Mouse (Mus musculus) left cerebral cortex, postnatal 10 days (tissue): ENCODE measurements around the gene Gm45140. TPM values are rescaled to one million over a fixed set of nuclear protein-coding genes. Genes with fewer than 3 reads are reported as not detected.

ENCODE experiments used
- DNase-seq, 2 experiments: peaks; one replicate each; pipeline ENCODE4 v3.0.0; 2021 to 2022; ENCODE audit warnings: low spot score in 2 of 2, mixed read lengths in 1 of 2; ENCODE audit errors: extremely low spot score in 1 of 2
- intact Hi-C: fragments of 180-260 bp; cut with DNase I; formaldehyde crosslinking; loops from one replicate; pipeline ENCODE4 v1.15.1; 2025
- total RNA-seq, 2 experiments: library from RNA; stranded (reverse); gene quantifications; 2 replicates each; pipeline ENCODE4 v1.2.3; 2021

Gene Gm45140
- total RNA-seq, 2 experiments from 2014 or later, result 2.1 to 3.9 TPM

DNA sequence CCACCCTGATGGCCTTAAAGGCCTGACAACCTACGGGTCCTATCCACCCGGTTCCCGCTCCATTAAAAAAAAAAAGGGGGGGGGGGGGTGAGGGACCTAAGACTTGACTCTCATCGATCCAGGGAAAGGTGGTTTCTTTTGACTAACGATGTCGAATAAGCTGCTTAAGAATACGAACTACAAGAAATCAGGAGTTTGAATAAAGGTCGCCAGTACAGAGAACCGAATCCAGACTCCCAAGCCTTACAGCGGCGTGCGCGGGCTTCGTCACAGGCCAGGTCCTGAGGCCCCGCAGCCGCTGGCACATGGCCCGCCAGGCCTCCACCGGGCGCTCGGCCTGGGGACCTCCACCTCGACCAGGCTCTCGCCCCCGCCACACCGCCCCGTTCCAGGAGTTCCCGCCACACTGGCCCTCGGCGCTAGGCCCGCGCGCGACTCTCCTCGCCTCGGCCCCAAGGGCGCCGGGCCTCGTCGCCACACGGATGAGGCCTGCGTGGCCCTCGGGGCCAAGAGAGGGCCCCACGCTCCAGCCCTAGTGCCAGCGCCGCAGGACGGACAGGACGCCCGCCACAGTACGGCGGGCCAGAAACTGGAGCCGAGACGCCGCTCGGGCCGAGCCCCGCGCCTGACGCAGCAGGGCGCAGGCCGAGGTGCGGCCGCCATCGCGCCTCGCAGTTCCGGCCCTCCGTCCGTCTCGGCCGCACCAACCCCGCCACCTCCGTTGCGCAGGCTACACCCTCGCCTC is 14.7 kb upstream of the Gm45140 start:
- peak; percentile 31 to 78 for DNase-seq
- intact Hi-C loops, result no loop called here

DNA sequence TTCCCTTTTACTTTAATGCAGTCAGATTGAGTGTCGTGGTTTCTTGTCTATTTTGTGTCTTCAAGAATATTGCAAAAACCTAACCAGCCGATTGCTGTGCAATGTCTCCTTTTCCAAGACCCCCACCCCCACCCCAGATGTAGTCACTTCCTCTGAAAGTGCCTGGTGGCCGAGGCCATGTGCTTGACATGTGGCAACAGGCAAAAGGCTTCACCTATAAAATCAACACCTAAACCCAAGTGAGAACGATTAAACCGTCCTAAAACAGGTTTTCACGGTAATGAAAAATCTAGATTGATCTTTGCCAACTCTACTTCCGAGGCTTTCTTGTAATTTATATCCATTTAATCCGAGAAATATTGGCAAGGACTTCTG is 14.2 kb upstream of the Gm45140 start:
- DNase-seq, result no peak
- intact Hi-C loops, result no loop called here

DNA sequence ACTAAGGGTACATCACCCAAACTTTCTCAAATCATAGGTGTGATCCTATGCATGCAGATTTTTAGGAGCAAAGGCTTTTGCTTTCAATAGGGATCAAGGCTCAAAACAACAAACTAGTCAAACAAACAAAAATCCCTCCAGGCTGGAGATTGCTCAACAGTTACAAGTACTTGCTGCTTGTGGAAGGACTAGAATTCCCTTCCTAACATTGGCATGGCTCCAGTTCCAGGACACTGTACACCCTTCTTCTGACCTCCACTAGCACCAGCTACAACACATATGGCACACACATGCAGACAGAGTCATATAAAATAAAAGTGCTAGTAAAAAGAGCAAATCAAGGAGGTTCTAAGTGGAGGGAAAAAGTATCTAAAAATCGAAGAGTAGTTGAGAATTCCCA is 11.2 kb upstream of the Gm45140 start:
- no peak for DNase-seq
- intact Hi-C loops, result no loop called here

DNA sequence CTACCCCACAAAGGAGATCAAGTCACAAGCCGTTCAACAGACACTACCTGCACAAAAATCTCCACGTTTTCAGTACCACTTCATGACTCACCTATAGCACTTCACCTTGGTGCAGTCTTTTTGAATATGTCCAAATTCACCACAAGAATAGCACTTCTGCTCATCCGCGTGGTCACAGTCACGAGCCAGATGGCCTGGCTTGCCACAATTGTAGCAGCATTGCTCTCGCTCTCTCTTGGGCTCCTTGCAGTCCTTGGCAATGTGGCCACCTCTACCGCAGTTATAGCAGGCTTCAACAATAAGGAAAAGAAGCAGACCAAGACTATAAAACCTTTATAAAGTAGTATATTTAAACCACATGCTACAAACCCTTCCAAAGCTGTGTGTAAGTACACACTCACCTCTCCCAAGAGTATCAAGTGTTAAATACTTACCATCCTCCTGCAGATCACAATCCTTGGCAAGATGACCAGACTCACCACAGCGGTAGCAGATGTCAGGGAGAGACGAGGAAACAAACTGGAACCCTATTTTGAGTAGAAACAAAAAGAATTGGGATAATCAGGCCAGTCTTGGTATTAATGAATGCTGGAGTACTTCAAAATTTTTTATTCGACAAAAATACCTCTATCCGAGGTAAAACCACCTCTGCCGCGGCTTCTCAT is 9.6 kb upstream of the Gm45140 start:
- intact Hi-C loops, result no loop called here
- DNase-seq, result no peak

DNA sequence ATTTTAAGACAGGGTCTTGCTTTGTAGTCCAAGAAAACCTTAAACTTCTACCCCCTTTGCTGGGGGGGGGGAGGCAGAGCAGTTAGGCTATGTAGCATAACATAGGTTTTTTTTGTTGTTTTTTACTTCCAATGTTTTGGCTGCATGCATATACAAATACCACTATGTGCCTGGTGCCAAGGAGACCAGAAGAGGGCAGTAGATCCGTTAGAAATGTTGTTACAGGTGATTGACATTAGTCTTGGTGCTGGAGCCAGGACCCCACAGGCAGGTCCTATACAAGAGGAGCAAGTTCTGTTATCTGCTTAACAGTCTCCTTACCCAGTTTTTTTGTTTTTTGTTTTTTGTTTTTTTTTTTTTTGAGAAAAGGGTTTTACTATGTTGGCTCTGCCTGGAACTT is 6.7 kb upstream of the Gm45140 start:
- intact Hi-C loops, result no loop called here
- peak in 1 of 2 experiments; percentile 20 for DNase-seq

DNA sequence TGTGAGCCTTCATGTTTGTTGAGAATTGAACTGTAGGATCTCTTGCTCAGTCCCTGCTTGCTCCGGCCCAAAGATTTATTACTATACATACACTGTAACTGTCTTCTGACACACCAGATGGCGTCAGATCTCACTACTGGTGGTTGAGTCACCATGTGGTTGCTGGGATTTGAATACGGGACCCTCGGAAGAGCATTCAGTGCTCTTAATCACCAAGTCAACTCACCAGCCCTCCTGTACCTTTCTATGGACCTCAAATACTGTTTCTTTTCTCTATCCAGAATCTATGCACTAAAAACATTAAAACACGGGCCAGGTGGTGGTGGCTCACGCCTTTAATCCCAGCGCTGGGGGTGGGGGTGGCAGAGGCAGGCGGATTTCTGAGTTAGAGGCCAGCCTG is 6.0 kb upstream of the Gm45140 start:
- intact Hi-C loops, result no loop called here
- no peak for DNase-seq

DNA sequence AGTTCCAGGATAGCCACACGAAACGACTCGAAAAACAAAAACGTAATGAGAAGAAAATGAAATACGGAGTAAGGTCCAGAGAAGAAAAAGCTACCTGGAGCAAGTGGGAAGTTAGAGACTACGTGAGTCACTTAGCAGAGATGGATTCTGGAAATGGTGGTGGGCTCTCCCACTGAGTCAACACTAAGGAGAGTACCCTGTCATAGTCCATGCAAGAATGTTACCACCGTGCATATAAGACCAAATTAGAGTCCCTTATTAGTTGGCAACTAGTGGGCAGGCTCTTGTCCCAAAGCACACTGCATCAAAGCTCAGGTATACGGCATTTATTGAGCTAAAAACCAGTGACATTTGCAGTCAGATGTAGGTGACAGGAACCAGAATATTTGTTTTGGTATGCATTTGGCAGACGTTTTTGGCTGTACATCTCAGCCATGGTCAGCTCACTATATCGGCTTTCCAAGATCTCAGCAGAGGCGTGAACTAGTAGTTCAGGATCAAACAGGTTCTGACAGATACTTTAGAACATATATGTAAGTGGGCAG is 4.3 kb upstream of the Gm45140 start:
- intact Hi-C loops, result loop anchor here (10.0 kb wide), 1 partner anchor 245 kb away; the partner anchor contains the start of gene Rpn1
- no peak for DNase-seq

DNA sequence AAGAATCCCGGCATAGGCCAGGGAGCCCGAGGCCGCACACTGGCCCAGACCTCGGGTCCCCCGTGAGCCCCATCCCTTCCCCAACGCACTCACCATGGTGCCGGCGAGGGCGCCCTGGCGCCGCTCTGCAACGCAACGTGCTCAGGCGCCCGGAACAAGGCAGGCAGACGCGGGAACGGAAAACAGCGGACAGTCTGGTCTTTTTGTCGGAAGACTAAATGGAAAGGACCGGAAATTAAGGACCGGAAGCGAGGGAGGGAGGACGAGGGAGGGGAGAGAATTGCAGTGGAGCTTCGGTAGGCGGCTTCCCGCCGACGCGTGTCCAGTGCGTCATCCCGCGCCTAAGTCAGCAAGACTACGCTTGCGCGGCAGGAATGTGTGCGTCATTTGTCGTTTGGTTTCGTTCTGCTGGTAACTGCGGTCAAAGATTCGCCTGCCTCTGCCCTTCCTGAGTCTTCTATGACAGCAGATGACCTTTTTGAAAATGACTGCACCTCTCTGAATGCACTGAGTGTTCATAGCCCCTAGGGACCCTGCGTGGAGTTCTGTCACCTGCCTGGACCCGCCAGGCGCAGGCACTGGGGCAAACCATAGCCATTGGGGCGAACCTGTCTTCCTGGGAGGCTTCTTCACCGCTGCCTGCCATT is 3.1 kb upstream of the Gm45140 start, which contains the start of gene Isy1:
Gene Isy1, minus strand, starts transcription at position 248 of the 647 bp plus-strand sequence.
- intact Hi-C loops, result loop anchor here (10.0 kb wide), 1 partner anchor 246 kb away; the partner anchor contains the start of gene Rpn1
- peak; percentile 95 to 96 for DNase-seq

DNA sequence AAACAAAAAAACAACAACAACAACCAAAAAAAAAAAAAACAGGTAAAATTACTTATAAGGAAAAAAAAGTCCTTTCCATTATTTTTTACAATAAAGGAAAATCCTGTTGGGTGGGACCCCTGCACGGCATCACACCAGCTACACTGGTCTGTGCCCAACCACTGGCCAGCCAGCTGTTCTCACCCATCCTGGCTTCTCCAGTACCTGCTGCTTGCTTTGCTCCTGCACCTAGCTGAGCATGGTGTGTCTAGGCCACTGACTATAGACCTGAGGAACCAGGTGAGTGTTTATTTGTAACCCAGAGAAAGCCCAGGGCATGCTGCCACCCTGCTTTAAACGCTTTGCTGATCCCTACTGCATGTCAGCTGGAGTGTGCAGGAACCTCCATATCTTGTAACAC is 15.2 kb downstream of the Gm45140 start:
- no peak for DNase-seq
- intact Hi-C loops, result no loop called here

DNA sequence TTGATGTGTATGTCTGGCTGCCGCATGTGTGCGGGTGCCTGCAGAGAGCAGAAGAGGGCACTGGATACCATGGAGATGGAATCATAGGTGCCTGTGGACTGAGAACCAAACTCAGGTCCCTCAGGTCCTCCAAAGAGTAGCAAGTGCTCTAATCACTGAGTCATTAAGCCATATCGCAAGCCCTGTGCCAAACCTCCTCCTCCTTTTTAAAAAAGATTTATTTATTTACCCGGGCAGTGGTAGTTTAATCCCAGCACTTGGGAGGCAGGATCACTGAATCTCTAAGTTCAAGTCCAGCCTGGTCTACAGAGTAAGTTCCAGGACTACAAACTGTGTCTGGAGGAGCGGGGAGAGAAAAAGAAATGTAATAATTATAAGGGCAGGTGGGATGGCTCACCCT is 21.1 kb downstream of the Gm45140 start:
- intact Hi-C loops, result no loop called here
- DNase-seq, result no peak

DNA sequence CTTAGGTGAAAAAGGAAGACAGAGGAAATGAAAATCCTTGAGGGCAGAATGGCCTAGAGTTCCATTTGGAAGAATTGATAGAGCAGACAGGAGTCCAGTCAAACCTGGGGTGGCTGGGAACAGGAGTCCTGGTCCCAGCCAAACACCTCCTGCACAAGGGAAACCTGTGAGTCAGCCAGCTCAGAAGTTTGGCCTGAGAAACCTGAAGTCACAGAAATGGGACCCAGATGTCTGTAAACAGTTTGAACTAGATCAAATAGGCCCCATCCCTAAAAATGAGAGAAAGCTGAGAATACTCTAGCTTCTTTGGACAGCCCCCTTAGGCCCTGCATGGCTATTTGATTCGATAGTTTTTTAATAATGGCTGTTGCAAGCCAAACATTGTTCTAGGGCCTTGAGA is 22.9 kb downstream of the Gm45140 start:
- no peak for DNase-seq
- intact Hi-C loops, result no loop called here

DNA sequence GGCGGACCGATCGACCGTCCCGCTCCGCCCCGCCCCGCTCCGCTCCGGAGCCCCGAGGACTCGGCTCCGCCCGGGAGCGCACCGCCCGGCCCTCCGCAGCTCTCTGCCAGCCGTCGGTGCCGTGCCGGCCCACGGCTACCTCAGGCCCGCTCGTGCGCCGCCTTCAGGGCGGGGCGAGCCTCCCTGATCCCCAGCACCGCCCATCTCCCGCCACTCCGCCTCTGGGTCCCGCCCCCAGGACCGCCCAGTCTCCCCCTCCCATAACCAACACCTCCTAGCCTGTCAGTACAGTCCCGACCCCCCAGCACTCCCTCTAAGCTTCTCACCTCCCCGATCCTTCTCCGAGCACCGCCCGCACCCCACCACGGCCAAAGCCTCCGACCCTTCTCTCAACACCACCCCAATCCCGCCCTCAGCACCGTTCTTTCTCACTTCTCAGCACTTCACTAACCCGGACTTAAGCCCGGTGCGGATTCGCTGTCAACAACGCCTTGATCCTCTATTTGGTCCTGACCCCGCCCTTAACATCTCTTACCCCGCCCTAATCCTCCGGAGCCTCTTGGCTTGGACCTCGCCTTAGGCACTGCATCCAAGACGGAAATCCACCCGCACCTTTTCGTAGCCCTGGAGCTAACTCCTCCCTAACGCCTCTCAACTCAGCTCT is 23.8 kb downstream of the Gm45140 start, which contains the start of gene Rab43:
Gene Rab43, minus strand, starts transcription at position 490 of the 664 bp plus-strand sequence.
- intact Hi-C loops, result no loop called here
- peak; percentile 76 to 96 for DNase-seq

DNA sequence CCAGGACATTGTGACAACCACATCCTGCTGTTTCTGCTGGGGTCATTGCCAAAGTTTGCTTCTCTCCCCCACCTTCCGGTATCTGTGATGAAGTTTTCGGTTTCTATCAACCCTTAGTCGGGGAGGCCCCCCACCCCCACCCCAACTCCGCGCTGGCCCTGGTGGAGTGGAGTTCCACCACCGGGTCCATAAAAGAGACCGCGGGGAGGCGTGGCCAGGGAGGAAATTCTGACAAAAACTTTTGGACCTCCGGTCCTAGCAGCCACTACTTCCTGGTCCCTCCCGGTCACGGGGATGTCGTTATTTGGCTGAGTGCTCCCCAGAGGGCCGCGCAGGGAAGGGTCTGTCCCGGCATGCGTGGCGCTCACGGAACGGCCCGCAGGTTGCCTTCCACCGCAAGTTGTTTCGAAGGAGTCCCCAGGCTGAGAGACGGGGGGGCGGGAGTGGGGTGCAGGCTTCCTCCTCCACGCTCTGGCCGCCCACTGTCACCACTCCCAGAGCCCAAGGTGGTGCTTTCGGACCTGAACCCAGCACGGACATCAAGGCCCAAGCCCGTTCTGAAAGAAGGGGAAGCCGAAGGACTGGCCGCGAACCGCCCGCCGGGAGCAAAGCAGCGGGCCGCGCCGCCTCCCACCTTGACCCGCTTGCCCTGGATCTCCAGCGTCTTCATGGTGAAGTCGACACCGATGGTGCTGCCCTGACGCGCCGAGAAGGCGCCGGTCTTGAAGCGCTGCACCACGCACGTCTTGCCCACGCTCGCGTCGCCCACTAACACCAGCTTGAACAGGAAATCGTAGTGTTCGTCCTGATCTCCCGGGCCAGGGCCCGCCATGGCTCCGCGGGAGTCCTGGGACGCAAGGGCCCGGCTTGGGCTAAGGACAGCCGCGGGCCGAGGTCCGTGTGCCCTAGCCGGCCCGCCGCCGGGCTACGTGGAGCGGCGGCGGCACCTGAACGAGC is 24.6 kb downstream of the Gm45140 start:
- intact Hi-C loops, result no loop called here
- peak; percentile 28 to 85 for DNase-seq

DNA sequence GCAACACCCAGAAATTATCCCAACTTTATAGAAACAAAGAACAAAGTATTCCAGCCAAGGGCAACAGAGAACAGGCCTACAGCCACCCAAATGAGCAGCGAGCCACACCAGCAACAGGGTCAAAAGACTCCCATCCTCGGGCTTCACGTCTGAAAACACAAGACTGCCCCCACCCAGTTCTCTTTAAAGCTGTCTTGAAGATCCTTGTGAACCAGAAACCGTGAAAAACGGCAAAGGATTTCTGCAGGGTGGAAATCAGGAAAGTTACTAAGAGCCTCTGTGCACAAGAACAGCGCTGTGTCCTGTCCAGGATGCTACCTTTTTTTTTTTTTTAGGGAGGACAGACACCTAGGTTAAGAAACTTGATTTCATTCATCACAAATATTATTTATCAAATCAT is 25.3 kb downstream of the Gm45140 start:
- intact Hi-C loops, result no loop called here
- no peak for DNase-seq

DNA sequence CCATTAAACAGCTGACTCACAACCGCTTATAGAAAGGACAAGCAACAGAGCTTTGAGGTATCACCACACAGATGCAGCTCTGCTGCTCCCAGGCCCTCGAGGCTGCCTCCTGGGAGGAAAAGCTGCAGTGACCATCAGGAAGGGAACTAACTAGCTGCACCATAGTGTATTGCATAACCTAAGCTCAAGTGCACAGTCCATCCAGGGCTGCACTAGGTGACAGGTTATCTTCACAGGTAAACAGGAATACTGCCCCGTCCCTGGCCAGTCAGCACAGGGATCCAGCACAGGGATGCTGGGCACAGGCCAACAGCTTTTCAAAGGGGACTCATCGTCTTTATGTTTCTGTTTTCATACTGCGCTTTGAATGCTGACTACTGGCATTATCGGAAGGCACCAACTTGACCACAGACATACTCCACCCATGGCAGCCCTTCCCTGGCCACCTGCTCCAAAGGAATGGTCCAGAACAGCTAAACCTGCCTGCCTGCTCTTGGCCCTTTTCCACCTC is 25.9 kb downstream of the Gm45140 start:
- intact Hi-C loops, result no loop called here
- DNase-seq, result no peak

DNA sequence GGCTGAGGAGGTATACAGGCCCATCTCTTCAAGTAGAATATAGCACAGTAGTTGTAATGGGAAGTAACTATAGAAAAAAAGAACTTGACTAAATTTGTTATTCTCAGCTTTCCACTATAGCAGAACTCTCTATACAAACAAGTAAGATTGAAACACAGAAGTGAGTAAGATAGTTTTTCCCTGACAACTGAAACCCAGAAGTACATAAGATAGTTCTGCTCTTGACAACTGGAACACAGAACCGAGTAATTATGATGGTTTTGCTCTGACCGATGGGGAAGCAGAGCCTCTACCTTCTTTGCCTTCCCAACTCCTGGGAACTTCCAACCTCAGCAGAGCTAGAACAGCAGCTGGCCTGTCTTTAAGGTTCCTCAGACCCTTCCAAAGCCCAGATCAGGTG is 26.5 kb downstream of the Gm45140 start:
- DNase-seq, result no peak
- intact Hi-C loops, result no loop called here

DNA sequence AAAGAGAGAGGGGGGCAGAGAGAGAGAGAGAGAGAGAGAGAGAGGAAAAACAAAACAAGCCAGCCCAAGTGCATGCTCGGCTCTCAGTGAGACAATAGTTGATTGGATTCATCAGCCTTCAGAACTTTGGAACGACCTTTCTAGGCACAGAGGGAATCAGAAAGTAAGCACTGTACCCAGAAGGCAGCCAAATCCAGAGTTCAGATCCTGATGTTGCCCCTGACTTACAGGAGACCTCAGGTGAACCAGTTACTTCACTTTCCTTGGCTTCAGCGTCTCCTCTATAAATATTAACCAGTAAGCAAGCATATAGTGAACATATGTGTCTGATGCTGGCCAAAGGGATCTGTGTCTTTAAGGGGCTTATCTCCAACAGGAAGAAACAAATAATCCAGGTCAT is 27.1 kb downstream of the Gm45140 start:
- no peak for DNase-seq
- intact Hi-C loops, result no loop called here
